Mouse (Mus musculus): ENCODE results near the gene Trpt1. TPM values are rescaled to one million over a fixed set of nuclear protein-coding genes. Genes with fewer than 3 reads are reported as not detected.
A peak's percentile ranks its signal among the peaks of the same experiment; 100 is the strongest.

Trpt1 gene
- polyA plus RNA-seq, 1 experiment from 2014 or later: 12.1 TPM

DNA sequence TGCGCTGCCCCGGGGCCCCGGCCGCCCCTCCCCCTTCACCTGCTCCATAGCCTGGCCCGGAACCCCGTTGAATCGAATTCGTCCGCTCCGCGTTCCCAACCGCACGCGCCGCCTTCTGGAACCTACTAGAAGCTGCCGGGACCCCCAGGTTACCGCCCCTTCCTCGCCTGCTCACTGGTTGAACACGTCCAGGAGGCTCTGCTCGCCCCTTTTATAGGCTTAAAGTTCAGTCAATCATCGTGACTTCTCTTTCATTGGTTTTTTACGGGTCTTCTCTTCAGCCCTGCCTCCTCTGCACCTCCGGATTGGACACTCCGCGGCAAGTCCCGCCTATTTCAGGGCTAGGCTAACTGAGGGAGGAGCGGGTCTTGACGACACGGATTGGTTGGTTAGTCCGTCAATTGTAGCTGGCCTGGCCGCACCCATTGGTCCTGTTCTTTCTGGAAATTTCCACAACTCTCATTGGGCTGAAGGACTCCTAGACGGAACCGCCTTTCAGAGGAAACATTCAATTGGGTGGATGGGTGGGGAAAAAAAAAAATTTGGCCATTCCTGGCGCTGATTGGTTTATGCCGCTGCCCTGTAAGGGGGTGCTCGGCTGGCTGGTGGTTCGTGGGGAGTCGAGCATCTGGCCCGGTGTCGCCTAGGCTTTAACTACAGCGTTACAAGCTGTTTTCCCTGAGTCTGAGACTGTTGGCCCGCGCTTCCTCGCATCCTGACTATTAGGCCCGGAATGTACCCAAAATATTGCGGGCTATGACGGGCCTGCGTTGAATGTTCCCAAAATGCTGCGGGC lies 44.1 kb downstream of the Trpt1 start, which contains the start of gene Stip1:
Gene Stip1, minus strand, starts transcription at position 127 of the 796 bp plus-strand sequence.
- peak; percentile 99 for ATAC-seq (replicated peaks; ENCODE audit: low FRiP score)
- under 1% methylated on average over 49 of the region's 49 CpGs for WGBS
- H3K9ac ChIP-seq: peak within 1 kb of the TSS; percentile 93

DNA sequence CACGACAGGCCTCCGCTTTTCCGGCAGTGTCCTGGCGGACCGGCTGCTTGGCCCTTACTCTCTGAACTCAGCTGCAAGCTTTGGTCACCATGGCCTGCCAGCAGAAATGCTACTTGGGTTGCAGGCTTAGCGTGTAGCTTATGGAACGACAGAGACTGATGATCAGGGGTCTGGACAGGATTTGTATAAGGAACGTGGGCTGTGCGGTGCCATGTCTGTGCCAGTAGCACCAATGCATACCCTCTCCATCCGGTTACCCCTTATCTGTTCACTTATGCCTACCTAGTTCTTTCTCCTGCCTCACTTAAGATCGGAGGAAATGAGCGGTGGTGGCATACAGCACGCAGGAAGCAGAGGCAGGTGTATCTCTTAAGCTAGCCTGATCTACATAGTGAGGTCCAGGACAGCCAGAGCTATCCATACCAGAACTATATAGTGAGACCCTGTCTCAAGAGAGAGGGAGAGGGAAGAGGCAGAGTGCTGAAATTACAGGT lies 44.8 kb downstream of the Trpt1 start:
- peak overlapping the region; percentile 45 for H3K4me3 ChIP-seq (replicated peaks)
- peak overlapping the region; percentile 45 for H3K9ac ChIP-seq
- peak overlapping the region; percentile 61 for H3K4me2 ChIP-seq
- H3K27me3 ChIP-seq: no peaks in the 10 kb centered on the region
- H3K36me3 ChIP-seq: peaks cover 10% of the 10 kb centered on the region; the same call in 1 of the 2 replicates
- peaks cover 27% of the 10 kb centered on the region for H3K4me1 ChIP-seq
- no peak for ATAC-seq (replicated peaks; ENCODE audit: low FRiP score)
- WGBS: 25% methylated on average over 13 of the region's 13 CpGs
- H3K9me3 ChIP-seq (replicated peaks): no peaks in the 10 kb centered on the region
- peak overlapping the region; percentile 86 for H3K27ac ChIP-seq

More for the DNA sequence above, 44.1 kb downstream of the Trpt1 start, which contains the start of gene Stip1:
- Histone ChIP-seq H3K27me3 (no peaks in the 10 kb centered on the region), H3K36me3 (peaks cover 17% of the 10 kb centered on the region), H3K4me3 (replicated peaks) (peak within 1 kb of the TSS; percentile 90), H3K9me3 (replicated peaks) (no peaks in the 10 kb centered on the region), H3K27ac (peak within 1 kb of the TSS; percentile 92), H3K4me1 (peaks cover 27% of the 10 kb centered on the region), H3K4me2 (peak within 1 kb of the TSS; percentile 74)

DNA sequence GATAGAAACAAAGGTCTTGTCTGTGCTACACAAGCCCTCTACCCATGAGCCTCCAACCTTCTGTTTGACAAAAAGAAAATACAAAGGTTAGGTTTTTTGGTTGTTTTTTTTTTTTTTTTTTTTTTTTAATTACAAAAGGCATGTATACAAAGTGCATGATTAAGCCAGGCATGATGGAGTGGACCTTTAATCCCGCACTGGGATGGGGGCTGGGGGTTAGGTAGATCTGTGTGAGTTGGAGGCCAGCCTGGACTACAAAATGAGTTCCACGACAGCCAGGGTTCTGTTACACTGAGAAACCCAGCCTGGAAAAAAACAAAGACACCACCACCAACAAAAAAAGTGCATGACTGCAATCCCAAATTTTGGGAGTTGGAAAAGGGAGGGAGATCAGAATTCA lies 45.2 kb downstream of the Trpt1 start:
- peaks cover 10% of the 10 kb centered on the region; the same call in 1 of the 2 replicates for H3K36me3 ChIP-seq
- peak overlapping the region; percentile 61; the same call in 1 of the 2 replicates for H3K4me2 ChIP-seq
- H3K27ac ChIP-seq: peak overlapping the region; percentile 86; the same call in 1 of the 2 replicates
- H3K4me3 ChIP-seq (replicated peaks): peak overlapping the region; percentile 45
- no peaks in the 10 kb centered on the region for H3K9me3 ChIP-seq (replicated peaks)
- ATAC-seq (replicated peaks; ENCODE audit: low FRiP score): no peak
- H3K9ac ChIP-seq: no peak overlapping the region
- WGBS: 94% methylated on average over 2 of the region's 2 CpGs
- peaks cover 27% of the 10 kb centered on the region for H3K4me1 ChIP-seq
- H3K27me3 ChIP-seq: no peaks in the 10 kb centered on the region

DNA sequence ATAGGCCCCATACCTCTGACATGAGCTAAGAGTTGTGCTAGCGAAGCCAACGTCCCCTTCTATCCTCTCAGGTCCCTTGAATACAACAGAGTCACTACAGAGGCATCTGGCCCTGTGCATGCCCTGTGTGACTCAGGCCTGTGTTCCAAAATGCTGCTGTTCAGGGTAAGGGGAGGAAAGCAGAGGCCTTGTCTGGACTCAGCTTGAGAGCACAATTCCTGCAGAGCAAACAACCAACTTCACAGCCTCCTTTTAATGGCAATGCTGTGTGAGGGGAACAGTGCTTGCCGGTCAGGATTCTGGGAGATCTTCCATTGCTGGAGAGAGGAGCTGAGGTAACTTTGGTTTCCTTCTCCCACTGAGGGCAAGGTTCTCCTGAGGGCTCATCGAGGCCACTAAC lies 48.3 kb downstream of the Trpt1 start:
- Histone ChIP-seq H3K27ac (no peak overlapping the region), H3K4me3 (replicated peaks) (no peak overlapping the region), H3K36me3 (no peaks in the 10 kb centered on the region), H3K9ac (no peak overlapping the region), H3K9me3 (replicated peaks) (no peaks in the 10 kb centered on the region), H3K27me3 (no peaks in the 10 kb centered on the region), H3K4me2 (no peak overlapping the region), H3K4me1 (peaks cover 5% of the 10 kb centered on the region)
- WGBS: 52% methylated on average over 4 of the region's 4 CpGs
- ATAC-seq (replicated peaks; ENCODE audit: low FRiP score): no peak

DNA sequence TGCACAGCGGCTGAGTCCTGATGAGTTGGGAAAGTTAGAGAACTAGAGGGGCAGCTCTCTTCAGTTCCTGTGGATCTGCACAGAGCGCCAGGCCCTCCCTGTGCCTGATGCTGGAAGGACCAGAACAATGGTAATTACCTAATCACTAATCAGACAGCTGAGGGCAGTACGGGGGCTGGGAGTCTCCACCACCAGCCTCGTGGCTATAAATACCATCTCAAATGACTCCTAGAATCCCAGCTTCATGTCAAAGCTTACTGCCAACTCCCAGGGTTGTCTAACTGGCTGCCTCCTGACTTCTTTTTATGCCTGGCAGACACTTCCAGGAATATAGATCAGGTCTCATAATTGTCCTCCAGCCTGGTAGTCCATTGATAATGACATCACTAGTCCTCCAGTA lies 48.8 kb downstream of the Trpt1 start:
- 26% methylated on average over 4 of the region's 4 CpGs for whole genome bisulfite sequencing

More for the DNA sequence above, 48.8 kb downstream of the Trpt1 start:
- Histone ChIP-seq H3K27me3 (no peaks in the 10 kb centered on the region), H3K4me3 (replicated peaks) (no peak overlapping the region), H3K27ac (no peak overlapping the region), H3K9ac (no peak overlapping the region), H3K9me3 (replicated peaks) (no peaks in the 10 kb centered on the region), H3K4me1 (peaks cover 5% of the 10 kb centered on the region; the same call in 1 of the 2 replicates), H3K36me3 (no peaks in the 10 kb centered on the region), H3K4me2 (no peak overlapping the region)
- no peak for ATAC-seq (replicated peaks; ENCODE audit: low FRiP score)

Other genes with a start within 250 kb of the Trpt1 start
- 19.2 and 22.3 TPM in 2 replicates for gene Rps6ka4, start 155.5 kb upstream of the Trpt1 start, polyA plus RNA-seq (2015; fragmentation: Nextera tagmentation; extraction: Ambion mirVana)
- gene Ccdc88b, start 137.9 kb upstream of the Trpt1 start, polyA plus RNA-seq (2015; fragmentation: Nextera tagmentation; extraction: Ambion mirVana): 0.74 and 1.2 TPM in 2 replicates
- 148 and 167 TPM in 2 replicates for gene Trmt112, start 86.4 kb upstream of the Trpt1 start, polyA plus RNA-seq (2015; fragmentation: Nextera tagmentation; extraction: Ambion mirVana)
- 268 and 275 TPM in 2 replicates for gene Prdx5, start 86.0 kb upstream of the Trpt1 start, polyA plus RNA-seq (2015; fragmentation: Nextera tagmentation; extraction: Ambion mirVana)
- gene Esrra, start 74.3 kb upstream of the Trpt1 start, polyA plus RNA-seq (2015; fragmentation: Nextera tagmentation; extraction: Ambion mirVana): 14.8 and 15.3 TPM in 2 replicates
- gene Catsperz, start 70.8 kb upstream of the Trpt1 start, polyA plus RNA-seq (2015; fragmentation: Nextera tagmentation; extraction: Ambion mirVana): 2.0 and 3.1 TPM in 2 replicates
- 0.14 and 0.45 TPM in 2 replicates for gene Kcnk4, start 61.6 kb upstream of the Trpt1 start, polyA plus RNA-seq (2015; fragmentation: Nextera tagmentation; extraction: Ambion mirVana)
- gene Bad, start 54.3 kb upstream of the Trpt1 start, polyA plus RNA-seq (2015; fragmentation: Nextera tagmentation; extraction: Ambion mirVana): 68.4 and 75.5 TPM in 2 replicates
- 30.4 and 32.9 TPM in 2 replicates for gene Gpr137, start 53.7 kb upstream of the Trpt1 start, polyA plus RNA-seq (2015; fragmentation: Nextera tagmentation; extraction: Ambion mirVana)
- gene Ppp1r14b, start 21.2 kb upstream of the Trpt1 start, polyA plus RNA-seq (2015; fragmentation: Nextera tagmentation; extraction: Ambion mirVana): 139 and 160 TPM in 2 replicates
- 42.5 and 44.8 TPM in 2 replicates for gene Plcb3, start 19.7 kb upstream of the Trpt1 start, polyA plus RNA-seq (2015; fragmentation: Nextera tagmentation; extraction: Ambion mirVana)
- 129 and 137 TPM in 2 replicates for gene Fkbp2, start 15.6 kb upstream of the Trpt1 start, polyA plus RNA-seq (2015; fragmentation: Nextera tagmentation; extraction: Ambion mirVana)
- gene Vegfb, start 8.5 kb upstream of the Trpt1 start, polyA plus RNA-seq (2015; fragmentation: Nextera tagmentation; extraction: Ambion mirVana): 39.5 and 41.0 TPM in 2 replicates
- 22.5 and 24.1 TPM in 2 replicates for gene Dnajc4, start 3.6 kb upstream of the Trpt1 start, polyA plus RNA-seq (2015; fragmentation: Nextera tagmentation; extraction: Ambion mirVana)
- gene Nudt22, start within 50 bp of the Trpt1 start, polyA plus RNA-seq (2015; fragmentation: Nextera tagmentation; extraction: Ambion mirVana): 25.4 and 27.4 TPM in 2 replicates
- 6.9 and 8.3 TPM in 2 replicates for gene Fermt3, start 23.3 kb downstream of the Trpt1 start, polyA plus RNA-seq (2015; fragmentation: Nextera tagmentation; extraction: Ambion mirVana)
- 290 and 298 TPM in 2 replicates for gene Stip1, start 43.8 kb downstream of the Trpt1 start, polyA plus RNA-seq (2015; fragmentation: Nextera tagmentation; extraction: Ambion mirVana)
- gene Macrod1, start 60.7 kb downstream of the Trpt1 start, polyA plus RNA-seq (2015; fragmentation: Nextera tagmentation; extraction: Ambion mirVana): 13.9 and 14.8 TPM in 2 replicates
- 4.4 and 5.0 TPM in 2 replicates for gene Flrt1, start 109.6 kb downstream of the Trpt1 start, polyA plus RNA-seq (2015; fragmentation: Nextera tagmentation; extraction: Ambion mirVana)
- gene Otub1, start 210.2 kb downstream of the Trpt1 start, polyA plus RNA-seq (2015; fragmentation: Nextera tagmentation; extraction: Ambion mirVana): 206 and 224 TPM in 2 replicates
- 1,089 and 1,191 TPM in 2 replicates for gene Cox8a, start 221.5 kb downstream of the Trpt1 start, polyA plus RNA-seq (2015; fragmentation: Nextera tagmentation; extraction: Ambion mirVana)
- gene Naa40, start 245.1 kb downstream of the Trpt1 start, polyA plus RNA-seq (2015; fragmentation: Nextera tagmentation; extraction: Ambion mirVana): 74.6 and 75.3 TPM in 2 replicates